Mouse (Mus musculus): ENCODE data around the gene Gmppa. TPM values are rescaled to one million over a fixed set of nuclear protein-coding genes. Genes with fewer than 3 reads are reported as not detected.

Gmppa gene
- polyA plus RNA-seq, 1 experiment from 2014 or later, result 121 TPM

- H3K4me3 ChIP-seq (ENCODE audit: low read depth, low read length), result no peak overlapping the region
- 93% methylated on average over 15 of the region's 15 CpGs for WGBS
- no peak for TF ChIP-seq CTCF (IDR thresholded peaks at IDR 0.05; ENCODE audit: low read depth)
- ATAC-seq, result no peak
- H3K27me3 ChIP-seq (replicated peaks; ENCODE audit: control insufficient read depth, insufficient read depth, low read length), result no peaks in the 10 kb centered on the region
- H3K27ac ChIP-seq (ENCODE audit: low read depth, low read length), result no peak overlapping the region
- H3K4me1 ChIP-seq (replicated peaks; ENCODE audit: control insufficient read depth, insufficient read depth, low read length), result no peaks in the 10 kb centered on the region
- no peak overlapping the region for H3K9ac ChIP-seq (ENCODE audit: low read depth, low read length)
- peaks cover 18% of the 10 kb centered on the region for H3K36me3 ChIP-seq (ENCODE audit: control insufficient read depth, insufficient read depth)
- no peak overlapping the region for H3K4me2 ChIP-seq (replicated peaks; ENCODE audit: low read depth)
- no peaks in the 10 kb centered on the region for H3K9me3 ChIP-seq (ENCODE audit: control insufficient read depth)
Measured at GRCm38 (mm10) chr1:75406173-75406572, 29.6 kb upstream of the Gmppa start.

- H3K4me1 ChIP-seq (replicated peaks; ENCODE audit: control insufficient read depth, insufficient read depth, low read length), result no peaks in the 10 kb centered on the region
- no peak overlapping the region for H3K27ac ChIP-seq (ENCODE audit: low read depth, low read length)
- TF ChIP-seq CTCF (IDR thresholded peaks at IDR 0.05; ENCODE audit: low read depth), result no peak
- no peak overlapping the region for H3K4me2 ChIP-seq (replicated peaks; ENCODE audit: low read depth)
- no peaks in the 10 kb centered on the region for H3K27me3 ChIP-seq (replicated peaks; ENCODE audit: control insufficient read depth, insufficient read depth, low read length)
- ATAC-seq, result no peak
- no peak overlapping the region for H3K4me3 ChIP-seq (ENCODE audit: low read depth, low read length)
- H3K9ac ChIP-seq (ENCODE audit: low read depth, low read length), result no peak overlapping the region
- no peaks in the 10 kb centered on the region for H3K9me3 ChIP-seq (ENCODE audit: control insufficient read depth)
- WGBS, result 93% methylated on average over 9 of the region's 9 CpGs
- peaks cover 18% of the 10 kb centered on the region; the same call in 1 of the 2 replicates for H3K36me3 ChIP-seq (ENCODE audit: control insufficient read depth, insufficient read depth)
Measured at GRCm38 (mm10) chr1:75407056-75407455, 28.7 kb upstream of the Gmppa start.

GRCm38 (mm10) chr1:75408210-75408609 lies 27.5 kb upstream of the Gmppa start:
- TF ChIP-seq CTCF (IDR thresholded peaks at IDR 0.05; ENCODE audit: low read depth), result no peak

DNA sequence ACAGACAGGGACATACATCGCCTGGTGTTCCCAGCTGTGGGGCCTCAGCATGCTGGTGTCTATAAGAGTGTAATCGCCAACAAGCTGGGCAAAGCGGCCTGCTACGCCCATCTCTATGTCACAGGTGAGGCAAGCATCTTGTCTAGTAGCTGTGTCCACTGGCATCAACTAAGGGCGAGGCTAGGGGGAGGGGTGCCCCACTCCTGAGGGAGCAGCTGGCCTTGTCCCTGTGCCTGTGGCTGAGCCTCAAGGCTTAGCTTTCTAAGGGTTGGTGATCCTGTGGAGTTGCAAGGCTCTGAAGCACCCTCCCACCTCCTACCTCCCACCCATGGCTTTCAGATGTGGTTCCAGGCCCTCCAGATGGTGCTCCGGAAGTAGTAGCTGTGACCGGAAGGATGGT lies 25.8 kb upstream of the Gmppa start:
- peaks cover 6% of the 10 kb centered on the region; the same call in 1 of the 2 replicates for H3K36me3 ChIP-seq (ENCODE audit: control insufficient read depth, insufficient read depth)
- H3K9ac ChIP-seq (ENCODE audit: low read depth, low read length), result no peak overlapping the region
- H3K4me3 ChIP-seq (ENCODE audit: low read depth, low read length), result no peak overlapping the region
- no peak overlapping the region for H3K27ac ChIP-seq (ENCODE audit: low read depth, low read length)
- no peaks in the 10 kb centered on the region for H3K4me1 ChIP-seq (replicated peaks; ENCODE audit: control insufficient read depth, insufficient read depth, low read length)
- no peak overlapping the region for H3K4me2 ChIP-seq (replicated peaks; ENCODE audit: low read depth)
- 86% methylated on average over 7 of the region's 7 CpGs for WGBS
- no peaks in the 10 kb centered on the region for H3K27me3 ChIP-seq (replicated peaks; ENCODE audit: control insufficient read depth, insufficient read depth, low read length)
- no peaks in the 10 kb centered on the region for H3K9me3 ChIP-seq (ENCODE audit: control insufficient read depth)
- ATAC-seq, result no peak
- TF ChIP-seq CTCF (IDR thresholded peaks at IDR 0.05; ENCODE audit: low read depth), result no peak

More at GRCm38 (mm10) chr1:75408210-75408609, 27.5 kb upstream of the Gmppa start:
- no peak overlapping the region for H3K27ac ChIP-seq (ENCODE audit: low read depth, low read length)
- no peak overlapping the region for H3K4me3 ChIP-seq (ENCODE audit: low read depth, low read length)
- no peak overlapping the region for H3K4me2 ChIP-seq (replicated peaks; ENCODE audit: low read depth)
- H3K9ac ChIP-seq (ENCODE audit: low read depth, low read length), result no peak overlapping the region
- no peak for ATAC-seq
- no peaks in the 10 kb centered on the region for H3K9me3 ChIP-seq (ENCODE audit: control insufficient read depth)
- H3K27me3 ChIP-seq (replicated peaks; ENCODE audit: control insufficient read depth, insufficient read depth, low read length), result no peaks in the 10 kb centered on the region
- peaks cover 14% of the 10 kb centered on the region; the same call in 1 of the 2 replicates for H3K36me3 ChIP-seq (ENCODE audit: control insufficient read depth, insufficient read depth)
- no peaks in the 10 kb centered on the region for H3K4me1 ChIP-seq (replicated peaks; ENCODE audit: control insufficient read depth, insufficient read depth, low read length)
- WGBS, result 73% methylated on average over 4 of the region's 4 CpGs

GRCm38 (mm10) chr1:75412196-75412595 lies 23.5 kb upstream of the Gmppa start:
- no peak for ATAC-seq
- Histone ChIP-seq H3K27ac (ENCODE audit: low read depth, low read length) (no peak overlapping the region), H3K9ac (ENCODE audit: low read depth, low read length) (no peak overlapping the region), H3K27me3 (replicated peaks; ENCODE audit: control insufficient read depth, insufficient read depth, low read length) (no peaks in the 10 kb centered on the region), H3K4me1 (replicated peaks; ENCODE audit: control insufficient read depth, insufficient read depth, low read length) (no peaks in the 10 kb centered on the region), H3K4me2 (replicated peaks; ENCODE audit: low read depth) (no peak overlapping the region), H3K4me3 (ENCODE audit: low read depth, low read length) (no peak overlapping the region), H3K9me3 (ENCODE audit: control insufficient read depth) (no peaks in the 10 kb centered on the region), H3K36me3 (ENCODE audit: control insufficient read depth, insufficient read depth) (peaks cover 14% of the 10 kb centered on the region; the same call in 1 of the 2 replicates)
- no peak for TF ChIP-seq CTCF (IDR thresholded peaks at IDR 0.05; ENCODE audit: low read depth)
- 94% methylated on average over 3 of the region's 3 CpGs for WGBS

DNA sequence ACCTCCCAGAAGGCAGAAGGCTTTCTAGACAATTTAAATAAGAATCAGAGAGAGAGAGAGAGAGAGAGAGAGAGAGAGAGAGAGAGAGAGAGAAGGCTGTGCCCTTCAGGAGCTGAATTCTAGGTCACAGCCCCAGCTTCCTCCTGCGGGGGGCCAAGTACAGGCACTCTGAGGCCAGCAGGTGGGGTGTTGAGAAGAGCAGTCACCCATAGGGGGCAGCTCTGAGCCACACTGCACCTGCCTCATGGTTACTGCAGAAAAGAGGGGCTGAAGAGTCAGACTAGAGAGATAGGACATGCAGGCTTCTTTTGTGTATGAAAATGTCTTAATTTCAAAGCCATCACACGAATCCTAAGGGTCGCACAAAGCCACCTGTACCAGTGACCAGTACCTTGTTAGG lies 22.0 kb upstream of the Gmppa start:
- Histone ChIP-seq H3K9me3 (ENCODE audit: control insufficient read depth) (no peaks in the 10 kb centered on the region), H3K4me1 (replicated peaks; ENCODE audit: control insufficient read depth, insufficient read depth, low read length) (no peaks in the 10 kb centered on the region), H3K36me3 (ENCODE audit: control insufficient read depth, insufficient read depth) (peaks cover 14% of the 10 kb centered on the region; the same call in 1 of the 2 replicates), H3K27me3 (replicated peaks; ENCODE audit: control insufficient read depth, insufficient read depth, low read length) (no peaks in the 10 kb centered on the region), H3K27ac (ENCODE audit: low read depth, low read length) (no peak overlapping the region), H3K4me3 (ENCODE audit: low read depth, low read length) (no peak overlapping the region), H3K9ac (ENCODE audit: low read depth, low read length) (no peak overlapping the region), H3K4me2 (replicated peaks; ENCODE audit: low read depth) (no peak overlapping the region)
- WGBS, result 63% methylated on average over 3 of the region's 3 CpGs
- no peak for ATAC-seq
- peak; percentile 71 for TF ChIP-seq CTCF (IDR thresholded peaks at IDR 0.05; ENCODE audit: low read depth)

- H3K9ac ChIP-seq (ENCODE audit: low read depth, low read length), result no peak overlapping the region
Measured at GRCm38 (mm10) chr1:75421794-75422193, 13.9 kb upstream of the Gmppa start.

More at GRCm38 (mm10) chr1:75421794-75422193, 13.9 kb upstream of the Gmppa start:
- H3K9me3 ChIP-seq (ENCODE audit: control insufficient read depth), result no peaks in the 10 kb centered on the region
- no peak for ATAC-seq
- TF ChIP-seq CTCF (IDR thresholded peaks at IDR 0.05; ENCODE audit: low read depth), result no peak
- H3K27ac ChIP-seq (ENCODE audit: low read depth, low read length), result no peak overlapping the region
- peaks cover 28% of the 10 kb centered on the region for H3K27me3 ChIP-seq (replicated peaks; ENCODE audit: control insufficient read depth, insufficient read depth, low read length)
- no peaks in the 10 kb centered on the region for H3K4me1 ChIP-seq (replicated peaks; ENCODE audit: control insufficient read depth, insufficient read depth, low read length)
- WGBS, result 36% methylated on average over 20 of the region's 20 CpGs
- H3K4me3 ChIP-seq (ENCODE audit: low read depth, low read length), result no peak overlapping the region
- peaks cover 9% of the 10 kb centered on the region; the same call in 1 of the 2 replicates for H3K36me3 ChIP-seq (ENCODE audit: control insufficient read depth, insufficient read depth)
- no peak overlapping the region for H3K4me2 ChIP-seq (replicated peaks; ENCODE audit: low read depth)

Data from intestine, postnatal 0 days (tissue).